Mouse (Mus musculus) forebrain, embryonic 11.5 days (tissue): ENCODE measurements around the gene Susd4. TPM values are rescaled to one million over a fixed set of nuclear protein-coding genes. Genes with fewer than 3 reads are reported as not detected.

Source experiments
- ATAC-seq: fragments of 200-750 bp; cut with Nextera tagmentation; replicated peaks from 2 replicates; pipeline ENCODE4 v1.8.0; 2017; ENCODE audit warnings: moderate TSS enrichment; ENCODE audit not compliant: low FRiP score
- DNase-seq: peaks from one replicate; pipeline ENCODE4 v3.0.0-alpha.2; 2017; ENCODE audit warnings: low spot score
- H3K27ac ChIP-seq: fragments of 300-500 bp; sonication (generic); 2 replicates; pipeline ENCODE4 v1.5.1; 2014; ENCODE audit warnings: low read depth, low read length
- H3K27me3 ChIP-seq: fragments of 300-500 bp; sonication (generic); 2 replicates; pipeline ENCODE4 v1.6.1; 2014; ENCODE audit warnings: mild to moderate bottlenecking, low read length, mixed read lengths; ENCODE audit not compliant: control insufficient read depth, insufficient read depth
- H3K36me3 ChIP-seq: fragments of 300-500 bp; sonication (generic); 2 replicates; pipeline ENCODE4 v1.6.1; 2014; ENCODE audit warnings: mild to moderate bottlenecking, low read length, moderate library complexity, mixed read lengths; ENCODE audit not compliant: control insufficient read depth, insufficient read depth
- H3K4me1 ChIP-seq: fragments of 300-500 bp; sonication (generic); replicated peaks from 2 replicates; pipeline ENCODE4 v1.6.1; 2014; ENCODE audit warnings: low read length, mixed read lengths; ENCODE audit not compliant: control insufficient read depth, insufficient read depth
- H3K4me2 ChIP-seq: fragments of 300-500 bp; sonication (generic); 2 replicates; pipeline ENCODE4 v1.6.1; 2014; ENCODE audit warnings: low read depth, mild to moderate bottlenecking, low read length, moderate library complexity, mixed read lengths; ENCODE audit not compliant: severe bottlenecking
- H3K4me3 ChIP-seq: fragments of 300-500 bp; sonication (generic); 2 replicates; pipeline ENCODE4 v1.5.1; 2014; ENCODE audit warnings: low read depth, low read length
- H3K9ac ChIP-seq: fragments of 300-500 bp; sonication (generic); 2 replicates; pipeline ENCODE4 v1.6.1; 2014; ENCODE audit warnings: low read length
- H3K9me3 ChIP-seq: fragments of 300-500 bp; sonication (generic); 2 replicates; pipeline ENCODE4 v1.6.1; 2016; ENCODE audit warnings: low read length, mixed read lengths; ENCODE audit not compliant: control insufficient read depth
- WGBS: fragments of 180-500 bp; shearing (Covaris S2); extraction: QIAGEN DNeasy Blood & Tissue Kit; methylation state at CpG from one replicate; pipeline ENCODE4 v1.1.7; 2014; 5-methylcytosine and 5-hydroxymethylcytosine counted together
- polyA plus RNA-seq: library from polyadenylated mRNA; unstranded; fragments of >200 nt; fragmentation: Nextera tagmentation; extraction: Ambion mirVana; gene quantifications from 2 replicates; pipeline ENCODE4 v1.2.1, GENCODE M21; 2014

Susd4 gene
- 14.4 and 15.6 TPM in 2 replicates for polyA plus RNA-seq

- H3K4me1 ChIP-seq = peaks cover 7% of the 10 kb centered on the region
- ATAC-seq = peak; percentile 90
- H3K9ac ChIP-seq = peak within 1 kb of the TSS; percentile 57
- WGBS = under 1% methylated on average over 53 of the region's 95 CpGs
- no peak within 1 kb of the TSS; the same call in 1 of the 2 replicates for H3K27ac ChIP-seq
- H3K9me3 ChIP-seq = no peaks in the 10 kb centered on the region
- peak within 1 kb of the TSS; percentile 50 for H3K4me3 ChIP-seq
- peaks cover 14% of the 10 kb centered on the region for H3K27me3 ChIP-seq
- H3K36me3 ChIP-seq = no peaks in the 10 kb centered on the region
- DNase-seq = peak; percentile 85
- H3K4me2 ChIP-seq = peak within 1 kb of the TSS; percentile 96
These were observed at the start of gene Susd4 for GRCm38 (mm10) chr1:182763716-182764461. TSS of gene Susd4 (plus strand) at chr1:182763860.

- DNase-seq (no peak), ATAC-seq (no peak)
- H3K36me3 ChIP-seq = no peaks in the 10 kb centered on the region
- no peak overlapping the region for H3K4me3 ChIP-seq
- no peaks in the 10 kb centered on the region for H3K9me3 ChIP-seq
- H3K9ac ChIP-seq = no peak overlapping the region
- H3K27ac ChIP-seq = no peak overlapping the region
- H3K27me3 ChIP-seq = no peaks in the 10 kb centered on the region
- no peaks in the 10 kb centered on the region for H3K4me1 ChIP-seq
- H3K4me2 ChIP-seq = no peak overlapping the region
- WGBS = 77% methylated on average over 6 of the region's 6 CpGs
These were observed 49.3 kb upstream of the Susd4 start for GRCm38 (mm10) chr1:182714236-182714935.

GRCm38 (mm10) chr1:182727541-182727940 lies 36.1 kb upstream of the Susd4 start:
- Histone ChIP-seq H3K27me3 (no peaks in the 10 kb centered on the region), H3K36me3 (no peaks in the 10 kb centered on the region), H3K4me1 (no peaks in the 10 kb centered on the region), H3K9ac (no peak overlapping the region), H3K4me2 (no peak overlapping the region), H3K27ac (no peak overlapping the region), H3K4me3 (no peak overlapping the region), H3K9me3 (no peaks in the 10 kb centered on the region)
- no peak for ATAC-seq
- WGBS = 66% methylated on average over 12 of the region's 12 CpGs
- DNase-seq = no peak

GRCm38 (mm10) chr1:182729002-182729401 lies 34.7 kb upstream of the Susd4 start:
- no peaks in the 10 kb centered on the region for H3K36me3 ChIP-seq
- H3K27me3 ChIP-seq = no peaks in the 10 kb centered on the region
- no peak overlapping the region for H3K4me3 ChIP-seq
- no peak overlapping the region for H3K4me2 ChIP-seq
- 81% methylated on average over 9 of the region's 9 CpGs for WGBS
- H3K9me3 ChIP-seq = no peaks in the 10 kb centered on the region
- H3K27ac ChIP-seq = no peak overlapping the region
- no peaks in the 10 kb centered on the region for H3K4me1 ChIP-seq
- no peak overlapping the region for H3K9ac ChIP-seq
- ATAC-seq (no peak), DNase-seq (no peak)

- Histone ChIP-seq H3K4me1 (no peaks in the 10 kb centered on the region), H3K27ac (no peak overlapping the region), H3K4me3 (no peak overlapping the region), H3K4me2 (no peak overlapping the region), H3K27me3 (no peaks in the 10 kb centered on the region), H3K9ac (no peak overlapping the region), H3K36me3 (no peaks in the 10 kb centered on the region), H3K9me3 (no peaks in the 10 kb centered on the region)
- ATAC-seq (no peak), DNase-seq (no peak)
- 82% methylated on average over 7 of the region's 7 CpGs for WGBS
These were observed 31.0 kb upstream of the Susd4 start for GRCm38 (mm10) chr1:182732695-182733094.

GRCm38 (mm10) chr1:182735891-182736290 lies 27.8 kb upstream of the Susd4 start:
- ATAC-seq (no peak), DNase-seq (no peak)
- no peak overlapping the region for H3K4me2 ChIP-seq
- H3K9me3 ChIP-seq = no peaks in the 10 kb centered on the region
- H3K4me3 ChIP-seq = no peak overlapping the region
- no peaks in the 10 kb centered on the region for H3K4me1 ChIP-seq
- no peak overlapping the region for H3K27ac ChIP-seq
- H3K27me3 ChIP-seq = no peaks in the 10 kb centered on the region
- H3K36me3 ChIP-seq = no peaks in the 10 kb centered on the region
- WGBS = 64% methylated on average over 4 of the region's 4 CpGs
- H3K9ac ChIP-seq = no peak overlapping the region

- Histone ChIP-seq H3K36me3 (no peaks in the 10 kb centered on the region), H3K27ac (no peak overlapping the region), H3K4me1 (no peaks in the 10 kb centered on the region), H3K9me3 (no peaks in the 10 kb centered on the region), H3K4me3 (no peak overlapping the region), H3K27me3 (no peaks in the 10 kb centered on the region), H3K9ac (no peak overlapping the region), H3K4me2 (no peak overlapping the region)
- ATAC-seq (no peak), DNase-seq (no peak)
- 91% methylated on average over 9 of the region's 9 CpGs for WGBS
These were observed 16.6 kb upstream of the Susd4 start for GRCm38 (mm10) chr1:182747081-182747480.

GRCm38 (mm10) chr1:182747834-182748233 lies 15.8 kb upstream of the Susd4 start:
- DNase-seq = no peak
- H3K27me3 ChIP-seq = no peaks in the 10 kb centered on the region
- ATAC-seq = no peak
- no peak overlapping the region for H3K4me3 ChIP-seq
- H3K4me2 ChIP-seq = no peak overlapping the region
- H3K27ac ChIP-seq = no peak overlapping the region
- H3K9me3 ChIP-seq = no peaks in the 10 kb centered on the region
- 86% methylated on average over 17 of the region's 17 CpGs for WGBS
- H3K36me3 ChIP-seq = no peaks in the 10 kb centered on the region
- no peaks in the 10 kb centered on the region for H3K4me1 ChIP-seq
- H3K9ac ChIP-seq = no peak overlapping the region
